Mouse (Mus musculus) MEL (cell line): ENCODE measurements at regions not wholly inside any gene's neighbourhood (a gene's known extent, or its start where the extent isn't known, plus 50 kb on each side); places are given as distances from the start of the nearest gene placed in this dataset.

Experiments used
- CTCF ChIP-seq, 3 experiments: IDR thresholded peaks in 2 of 3; conservative IDR thresholded peaks in 1 of 3; 2 replicates each; pipeline ENCODE4 v1.5.1; 2011 to 2012; ENCODE audit warnings: low read length in 3 of 3, low read depth in 2 of 3, mild to moderate bottlenecking in 2 of 3, improper control_type of control experiment in 1 of 3, inconsistent platforms in 1 of 3, mixed read lengths in 1 of 3, moderate library complexity in 1 of 3; ENCODE audit not compliant: control insufficient read depth in 1 of 3, insufficient read depth in 1 of 3, poor library complexity in 1 of 3, severe bottlenecking in 1 of 3
- EP300 ChIP-seq, 2 experiments: IDR thresholded peaks; 2 replicates each; pipeline ENCODE4 v1.6.1; 2011; ENCODE audit warnings: improper control_type of control experiment in 2 of 2, low read length in 2 of 2, low read depth in 1 of 2, mild to moderate bottlenecking in 1 of 2
- ETS1 ChIP-seq: IDR thresholded peaks from 2 replicates; pipeline ENCODE4 v1.6.1; 2012; ENCODE audit warnings: low read depth, mild to moderate bottlenecking, inconsistent platforms, low read length, improper control_type of control experiment, moderate library complexity
- GATA1 ChIP-seq: IDR thresholded peaks from 2 replicates; pipeline ENCODE4 v1.6.1; 2011; ENCODE audit warnings: low read depth, low read length, improper control_type of control experiment
- MAX ChIP-seq: IDR thresholded peaks from 2 replicates; pipeline ENCODE4 v1.6.1; 2011; ENCODE audit warnings: low read length, improper control_type of control experiment
- MEF2A ChIP-seq: IDR thresholded peaks from 2 replicates; pipeline ENCODE4 v1.6.1; 2014; ENCODE audit warnings: low read depth, mild to moderate bottlenecking, inconsistent platforms, low read length, improper control_type of control experiment; ENCODE audit not compliant: poor library complexity, insufficient replicate concordance, severe bottlenecking; ENCODE audit errors: extremely low read depth
- POLR2A ChIP-seq, 2 experiments: IDR thresholded peaks; 2 replicates each; pipeline ENCODE4 v1.6.1; 2011 to 2012; ENCODE audit warnings: low read length in 2 of 2, mild to moderate bottlenecking in 2 of 2, control low read depth in 1 of 2, improper control_type of control experiment in 1 of 2, low read depth in 1 of 2, moderate library complexity in 1 of 2; ENCODE audit not compliant: control insufficient read depth in 1 of 2, insufficient read depth in 1 of 2, poor library complexity in 1 of 2
- POLR2AphosphoS2 ChIP-seq: IDR thresholded peaks from 2 replicates; pipeline ENCODE4 v1.6.1; 2011; ENCODE audit warnings: low read length, improper control_type of control experiment
- SMC3 ChIP-seq: IDR thresholded peaks from 2 replicates; pipeline ENCODE4 v1.6.1; 2011; ENCODE audit warnings: low read depth, low read length, improper control_type of control experiment
- ZC3H11A ChIP-seq: IDR thresholded peaks from 2 replicates; pipeline ENCODE4 v1.6.1; 2012; ENCODE audit warnings: low read depth, mild to moderate bottlenecking, inconsistent platforms, low read length, improper control_type of control experiment

DNA sequence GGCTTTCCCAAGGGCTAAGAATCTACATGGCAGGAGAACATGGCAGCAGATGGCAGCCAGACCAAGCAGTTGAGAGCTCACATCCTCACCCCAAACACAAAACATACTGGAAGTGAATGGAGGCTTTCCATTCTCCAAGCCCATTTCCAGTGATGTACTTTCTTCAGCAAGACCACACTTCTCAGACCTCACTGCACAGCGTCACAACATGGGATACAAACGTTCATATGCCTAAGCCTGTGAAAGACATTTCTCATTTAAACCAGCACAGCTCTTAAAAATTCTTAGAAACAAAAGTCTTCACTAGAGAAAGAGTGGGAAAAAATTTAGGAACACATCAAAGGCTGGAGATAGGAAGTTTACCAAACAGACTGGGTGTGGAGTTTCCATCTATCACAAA, 183.9 kb upstream of the Sfrp2 start:
- TF ChIP-seq POLR2A (IDR thresholded peaks at IDR 0.05; ENCODE audit: control insufficient read depth in 1 of 2, insufficient read depth in 1 of 2, low read depth in 1 of 2, low read length in 2 of 2, poor library complexity in 1 of 2) (no peak), CTCF (IDR thresholded peaks at IDR 0.05 in 2 of 3, conservative IDR thresholded peaks at IDR 0.05 in 1 of 3; ENCODE audit: control insufficient read depth in 1 of 3, insufficient read depth in 1 of 3, low read depth in 2 of 3, low read length in 3 of 3, poor library complexity in 1 of 3, severe bottlenecking in 1 of 3) (no peak), ZC3H11A (no peak), ETS1 (no peak), POLR2AphosphoS2 (no peak), MAX (no peak), GATA1 (no peak), EP300 (IDR thresholded peaks at IDR 0.05; ENCODE audit: low read depth in 1 of 2, low read length in 2 of 2) (no peak), SMC3 (no peak), MEF2A (no peak)
